Mouse (Mus musculus): ENCODE data around the gene Mrpl11.

Mrpl11 gene

GRCm38 (mm10) chr19:4961928-4962601 lies at the start of gene Mrpl11:
TSS of gene Mrpl11 (plus strand) at chr19:4962147.
- DNase-seq (ENCODE audit: low spot score): peak; percentile 32

GRCm38 (mm10) chr19:4915924-4916603 lies 45.9 kb upstream of the Mrpl11 start:
- DNase-seq (ENCODE audit: low spot score): no peak

GRCm38 (mm10) chr19:4916827-4917226 lies 45.1 kb upstream of the Mrpl11 start:
- DNase-seq (ENCODE audit: low spot score): no peak

GRCm38 (mm10) chr19:4919652-4920051 lies 42.3 kb upstream of the Mrpl11 start:
- no peak for DNase-seq (ENCODE audit: low spot score)

- DNase-seq (ENCODE audit: low spot score): no peak
These were observed 36.7 kb upstream of the Mrpl11 start for GRCm38 (mm10) chr19:4925121-4925860.

- DNase-seq (ENCODE audit: low spot score): peak; percentile 98
These were observed 33.9 kb upstream of the Mrpl11 start, which contains the start of gene Dpp3 for GRCm38 (mm10) chr19:4927904-4928531. TSS of gene Dpp3 (minus strand) at chr19:4928287.

GRCm38 (mm10) chr19:4928781-4929180 lies 33.2 kb upstream of the Mrpl11 start:
- DNase-seq (ENCODE audit: low spot score): no peak

GRCm38 (mm10) chr19:4936896-4937295 lies 25.1 kb upstream of the Mrpl11 start:
- DNase-seq (ENCODE audit: low spot score): no peak

- no peak for DNase-seq (ENCODE audit: low spot score)
These were observed 24.3 kb upstream of the Mrpl11 start for GRCm38 (mm10) chr19:4937444-4938310.

- DNase-seq (ENCODE audit: low spot score): peak; percentile 45
These were observed 19.2 kb upstream of the Mrpl11 start, which contains the start of gene Peli3 for GRCm38 (mm10) chr19:4942551-4943252. TSS of gene Peli3 (minus strand) at chr19:4943127.

- no peak for DNase-seq (ENCODE audit: low spot score)
These were observed 18.7 kb upstream of the Mrpl11 start for GRCm38 (mm10) chr19:4943253-4943588.

- no peak for DNase-seq (ENCODE audit: low spot score)
These were observed 16.4 kb upstream of the Mrpl11 start for GRCm38 (mm10) chr19:4945540-4945939.

GRCm38 (mm10) chr19:4948641-4949040 lies 13.3 kb upstream of the Mrpl11 start:
- peak; percentile 60 for DNase-seq (ENCODE audit: low spot score)

GRCm38 (mm10) chr19:4968236-4968635 lies 6.3 kb downstream of the Mrpl11 start:
- DNase-seq (ENCODE audit: low spot score): no peak

GRCm38 (mm10) chr19:4981767-4982166 lies 19.8 kb downstream of the Mrpl11 start:
- no peak for DNase-seq (ENCODE audit: low spot score)

- DNase-seq (ENCODE audit: low spot score): peak; percentile 86
These were observed 27.1 kb downstream of the Mrpl11 start for GRCm38 (mm10) chr19:4989013-4989412.

GRCm38 (mm10) chr19:4989434-4990255 lies 27.7 kb downstream of the Mrpl11 start:
- DNase-seq (ENCODE audit: low spot score): no peak

- no peak for DNase-seq (ENCODE audit: low spot score)
These were observed 28.3 kb downstream of the Mrpl11 start, which contains the start of gene Npas4 for GRCm38 (mm10) chr19:4990256-4990625. TSS of gene Npas4 (minus strand) at chr19:4990316.

- DNase-seq (ENCODE audit: low spot score): no peak
These were observed 28.8 kb downstream of the Mrpl11 start for GRCm38 (mm10) chr19:4990716-4991115.

- no peak for DNase-seq (ENCODE audit: low spot score)
These were observed 30.4 kb downstream of the Mrpl11 start for GRCm38 (mm10) chr19:4992371-4992770.
